Mouse (Mus musculus): ENCODE results near the gene Eef1akmt4. TPM values are rescaled to one million over a fixed set of nuclear protein-coding genes. Genes with fewer than 3 reads are reported as not detected.
A peak's percentile ranks its signal among the peaks of the same experiment; 100 is the strongest.

Gene Eef1akmt4
- polyA plus RNA-seq, 1 experiment from 2014 or later = 31.3 TPM

MicroRNAs within 50 kb of the gene (microRNA counts, 519-probe panel; counts per million panel counts)
- microRNA mmu-miR-1224 = 2,441 counts per million, percentile 55 among the panel's probes with 10 or more counts

Small RNAs within 50 kb of the gene (microRNA-seq; reads per million reads assigned to microRNA genes)
- 5.2 reads per million, percentile 21 among the genes with 10 or more reads in this experiment for gene Mir1224 (ENCODE audit: borderline number of aligned reads)

Other genes starting within 250 kb of the Eef1akmt4 start
- gene Abcc5, start 185.2 kb upstream of the Eef1akmt4 start, polyA plus RNA-seq (2015; fragmentation: Nextera tagmentation; extraction: Ambion mirVana) = 67.0 and 74.1 TPM in 2 replicates
- gene Eif2b5, start 112.8 kb upstream of the Eef1akmt4 start, polyA plus RNA-seq (2015; fragmentation: Nextera tagmentation; extraction: Ambion mirVana) = 92.9 and 95.2 TPM in 2 replicates
- gene Dvl3, start 94.6 kb upstream of the Eef1akmt4 start, polyA plus RNA-seq (2015; fragmentation: Nextera tagmentation; extraction: Ambion mirVana) = 26.0 and 31.0 TPM in 2 replicates
- gene Ap2m1, start 76.1 kb upstream of the Eef1akmt4 start, polyA plus RNA-seq (2015; fragmentation: Nextera tagmentation; extraction: Ambion mirVana) = 562 and 584 TPM in 2 replicates
- 65.0 and 70.2 TPM in 2 replicates for gene Abcf3, start 63.0 kb upstream of the Eef1akmt4 start, polyA plus RNA-seq (2015; fragmentation: Nextera tagmentation; extraction: Ambion mirVana)
- 2.4 and 4.9 TPM in 2 replicates for gene Vwa5b2, start 22.1 kb upstream of the Eef1akmt4 start, polyA plus RNA-seq (2015; fragmentation: Nextera tagmentation; extraction: Ambion mirVana)
- gene Gm49333, start within 50 bp of the Eef1akmt4 start, polyA plus RNA-seq (2015; fragmentation: Nextera tagmentation; extraction: Ambion mirVana) = not detected in 2 replicates
- gene Alg3, start 142 bp downstream of the Eef1akmt4 start, polyA plus RNA-seq (2015; fragmentation: Nextera tagmentation; extraction: Ambion mirVana) = 36.3 and 39.4 TPM in 2 replicates
- 1.7 and 1.9 TPM in 2 replicates for gene Camk2n2, start 9.7 kb downstream of the Eef1akmt4 start, polyA plus RNA-seq (2015; fragmentation: Nextera tagmentation; extraction: Ambion mirVana)
- gene Ece2, start 18.2 kb downstream of the Eef1akmt4 start, polyA plus RNA-seq (2015; fragmentation: Nextera tagmentation; extraction: Ambion mirVana) = 7.3 and 8.2 TPM in 2 replicates
- 293 and 297 TPM in 2 replicates for gene Psmd2, start 40.1 kb downstream of the Eef1akmt4 start, polyA plus RNA-seq (2015; fragmentation: Nextera tagmentation; extraction: Ambion mirVana)
- 177 and 188 TPM in 2 replicates for gene Eif4g1, start 56.7 kb downstream of the Eef1akmt4 start, polyA plus RNA-seq (2015; fragmentation: Nextera tagmentation; extraction: Ambion mirVana)
- 14.0 and 15.3 TPM in 2 replicates for gene Fam131a, start 81.6 kb downstream of the Eef1akmt4 start, polyA plus RNA-seq (2015; fragmentation: Nextera tagmentation; extraction: Ambion mirVana)
- 90.0 and 100 TPM in 2 replicates for gene Polr2h, start 106.1 kb downstream of the Eef1akmt4 start, polyA plus RNA-seq (2015; fragmentation: Nextera tagmentation; extraction: Ambion mirVana)
- gene Clcn2, start 106.2 kb downstream of the Eef1akmt4 start, polyA plus RNA-seq (2015; fragmentation: Nextera tagmentation; extraction: Ambion mirVana) = 15.6 and 16.0 TPM in 2 replicates
- 8.5 and 10.8 TPM in 2 replicates for gene Chrd, start 121.5 kb downstream of the Eef1akmt4 start, polyA plus RNA-seq (2015; fragmentation: Nextera tagmentation; extraction: Ambion mirVana)
- gene Thpo, start 122.9 kb downstream of the Eef1akmt4 start, polyA plus RNA-seq (2015; fragmentation: Nextera tagmentation; extraction: Ambion mirVana) = 1.3 and 1.6 TPM in 2 replicates

Data from embryonic facial prominence, embryonic 15.5 days (tissue).